Mouse (Mus musculus) liver, embryonic 14.5 days (tissue): ENCODE data around the gene Zic4. TPM values are rescaled to one million over a fixed set of nuclear protein-coding genes. Genes with fewer than 3 reads are reported as not detected.

Source experiments
- ATAC-seq: fragments of 200-750 bp; cut with Nextera tagmentation; 2 replicates; pipeline ENCODE4 v1.8.0; 2017; ENCODE audit warnings: moderate number of reproducible peaks, mild to moderate bottlenecking, moderate library complexity; ENCODE audit not compliant: insufficient read depth
- DNase-seq, 3 experiments: peaks; one replicate each; pipeline ENCODE4 v3.0.0-alpha.2; 2012 to 2013; ENCODE audit warnings: low read depth in 3 of 3, low spot score in 3 of 3
- H3K27ac ChIP-seq: fragments of 300-500 bp; sonication (generic); 2 replicates; pipeline ENCODE4 v1.5.1; 2014; ENCODE audit warnings: moderate library complexity, mild to moderate bottlenecking, control low read depth, inconsistent platforms
- H3K27me3 ChIP-seq: fragments of 300-500 bp; sonication (generic); 2 replicates; pipeline ENCODE4 v1.6.1; 2014; ENCODE audit warnings: mild to moderate bottlenecking, low read length, moderate library complexity; ENCODE audit not compliant: control insufficient read depth, insufficient read depth
- H3K36me3 ChIP-seq: fragments of 300-500 bp; sonication (generic); replicated peaks from 2 replicates; pipeline ENCODE4 v1.6.1; 2014; ENCODE audit warnings: low read depth; ENCODE audit not compliant: control insufficient read depth, insufficient read depth
- H3K4me1 ChIP-seq, 2 experiments: fragments of 200-500 bp in 1 of 2; fragments of 300-500 bp in 1 of 2; sonication (generic) in 1 of 2; replicated peaks; 2 replicates each; pipeline ENCODE4 v1.6.1; 2012 to 2014; ENCODE audit warnings: antibody characterized with exemption in 1 of 2, inconsistent platforms in 1 of 2, low read length in 1 of 2; ENCODE audit not compliant: control insufficient read depth in 2 of 2, insufficient read depth in 2 of 2
- H3K4me2 ChIP-seq: fragments of 300-500 bp; sonication (generic); 2 replicates; pipeline ENCODE4 v1.6.1; 2014; ENCODE audit warnings: low read depth, mild to moderate bottlenecking, control low read depth, moderate library complexity
- H3K4me3 ChIP-seq, 2 experiments: fragments of 200-500 bp in 1 of 2; fragments of 300-500 bp in 1 of 2; sonication (generic) in 1 of 2; 2 replicates each; pipeline ENCODE4 v1.5.1; 2012 to 2014; ENCODE audit warnings: low read depth in 2 of 2, low read length in 2 of 2, mild to moderate bottlenecking in 2 of 2, control low read depth in 1 of 2, inconsistent platforms in 1 of 2, moderate library complexity in 1 of 2; ENCODE audit not compliant: insufficient read depth in 1 of 2
- H3K9ac ChIP-seq: fragments of 300-500 bp; sonication (generic); replicated peaks from 2 replicates; pipeline ENCODE4 v1.6.1; 2014; ENCODE audit warnings: mild to moderate bottlenecking, control low read depth, moderate library complexity
- H3K9me3 ChIP-seq: fragments of 300-500 bp; sonication (generic); 2 replicates; pipeline ENCODE4 v1.6.1; 2016; ENCODE audit warnings: low read length, mixed read lengths; ENCODE audit not compliant: control insufficient read depth
- CTCF ChIP-seq: IDR thresholded peaks from 2 replicates; pipeline ENCODE4 v1.5.1; 2016; ENCODE audit warnings: antibody characterized with exemption, low read depth, control low read depth
- EP300 ChIP-seq: IDR thresholded peaks from 2 replicates; pipeline ENCODE4 v1.6.1; 2016; ENCODE audit warnings: antibody characterized with exemption, low read depth
- WGBS: fragments of 180-500 bp; shearing (Covaris S2); extraction: QIAGEN DNeasy Blood & Tissue Kit; methylation state at CpG from one replicate; pipeline ENCODE4 v1.1.7; 2014; ENCODE audit not compliant: insufficient replicate concordance; 5-methylcytosine and 5-hydroxymethylcytosine counted together
- polyA plus RNA-seq, 2 experiments: library from polyadenylated mRNA; depleted of rRNA in 1 of 2; stranded (reverse) in 1 of 2; unstranded in 1 of 2; fragments of >200 nt; fragmentation: Nextera tagmentation in 1 of 2; extraction: Ambion mirVana in 1 of 2; gene quantifications; 2 replicates each; pipeline versions ENCODE4 v1.2.1 to v1.2.3; 2012 to 2014

The Zic4 gene
- polyA plus RNA-seq (2012; rRNA removed) (0.01 and 0.11 TPM in 2 replicates), polyA plus RNA-seq (2014; fragmentation: Nextera tagmentation; extraction: Ambion mirVana) (not detected in 2 replicates)

- H3K9ac ChIP-seq, result no peak within 1 kb of the TSS
- WGBS, result 1% methylated on average over 44 of the region's 45 CpGs
- H3K4me3 ChIP-seq, result peak within 1 kb of the TSS in 1 of 2 experiments; percentile 29; a peak in 2 of 4 replicates
- H3K4me2 ChIP-seq, result peak within 1 kb of the TSS; percentile 41
- H3K27me3 ChIP-seq, result peaks cover 85% of the 10 kb centered on the region
- no peaks in the 10 kb centered on the region for H3K4me1 ChIP-seq
- TF ChIP-seq CTCF (no peak), EP300 (no peak)
- H3K9me3 ChIP-seq, result no peaks in the 10 kb centered on the region
- DNase-seq (no peak), ATAC-seq (no peak)
- no peaks in the 10 kb centered on the region for H3K36me3 ChIP-seq
- no peak within 1 kb of the TSS for H3K27ac ChIP-seq
Measured at GRCm38 (mm10) chr9:91361856-91362601, at the start of gene Zic4. Gene Zic4, plus strand, starts transcription at chr9:91362413.

DNA sequence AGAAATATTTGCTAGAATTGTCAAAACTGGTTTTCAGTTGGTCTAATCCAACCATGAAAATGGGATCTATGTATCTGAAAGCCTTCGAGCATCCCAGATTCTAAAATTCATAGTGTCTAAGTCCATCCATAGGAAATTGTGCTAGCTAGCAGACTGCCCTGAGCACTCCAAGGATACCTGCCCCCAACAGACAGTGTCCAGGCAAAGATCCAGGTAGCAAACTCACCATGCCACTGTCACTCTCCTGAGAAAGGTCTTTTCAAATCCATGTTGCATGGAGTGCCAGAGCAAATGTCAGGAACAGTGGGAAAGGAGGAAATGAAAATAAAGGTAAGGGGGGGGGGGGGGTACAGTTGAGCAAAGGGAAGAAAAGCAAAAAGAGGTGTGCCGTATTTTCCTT is 14.6 kb upstream of the Zic4 start:
- Histone ChIP-seq H3K4me3 (no peak overlapping the region), H3K4me1 (no peaks in the 10 kb centered on the region), H3K9me3 (no peaks in the 10 kb centered on the region), H3K27ac (no peak overlapping the region), H3K27me3 (peaks cover 28% of the 10 kb centered on the region), H3K4me2 (no peak overlapping the region), H3K36me3 (no peaks in the 10 kb centered on the region), H3K9ac (no peak overlapping the region)
- ATAC-seq (no peak), DNase-seq (no peak)
- WGBS, result 40% methylated on average over 2 of the region's 2 CpGs
- TF ChIP-seq EP300, result no peak
- no peak for TF ChIP-seq CTCF

- Histone ChIP-seq H3K4me2 (no peak overlapping the region), H3K27ac (no peak overlapping the region), H3K4me3 (no peak overlapping the region), H3K9me3 (no peaks in the 10 kb centered on the region), H3K36me3 (no peaks in the 10 kb centered on the region), H3K4me1 (no peaks in the 10 kb centered on the region), H3K27me3 (peaks cover 36% of the 10 kb centered on the region), H3K9ac (no peak overlapping the region)
- no peak for TF ChIP-seq EP300
- DNase-seq (no peak), ATAC-seq (no peak)
- WGBS, result 21% methylated on average over 1 of the region's 1 CpGs
Measured at GRCm38 (mm10) chr9:91348746-91349145, 13.5 kb upstream of the Zic4 start.

GRCm38 (mm10) chr9:91350211-91350791 is 11.9 kb upstream of the Zic4 start:
- H3K4me1 ChIP-seq, result no peaks in the 10 kb centered on the region
- no peak overlapping the region for H3K27ac ChIP-seq
- DNase-seq, result no peak
- WGBS, result 2% methylated on average over 16 of the region's 16 CpGs
- no peak overlapping the region for H3K4me2 ChIP-seq
- H3K27me3 ChIP-seq, result peaks cover 52% of the 10 kb centered on the region
- no peaks in the 10 kb centered on the region for H3K9me3 ChIP-seq
- H3K36me3 ChIP-seq, result no peaks in the 10 kb centered on the region
- TF ChIP-seq CTCF (no peak), EP300 (no peak)
- ATAC-seq, result no peak
- H3K4me3 ChIP-seq, result no peak overlapping the region
- no peak overlapping the region for H3K9ac ChIP-seq

DNA sequence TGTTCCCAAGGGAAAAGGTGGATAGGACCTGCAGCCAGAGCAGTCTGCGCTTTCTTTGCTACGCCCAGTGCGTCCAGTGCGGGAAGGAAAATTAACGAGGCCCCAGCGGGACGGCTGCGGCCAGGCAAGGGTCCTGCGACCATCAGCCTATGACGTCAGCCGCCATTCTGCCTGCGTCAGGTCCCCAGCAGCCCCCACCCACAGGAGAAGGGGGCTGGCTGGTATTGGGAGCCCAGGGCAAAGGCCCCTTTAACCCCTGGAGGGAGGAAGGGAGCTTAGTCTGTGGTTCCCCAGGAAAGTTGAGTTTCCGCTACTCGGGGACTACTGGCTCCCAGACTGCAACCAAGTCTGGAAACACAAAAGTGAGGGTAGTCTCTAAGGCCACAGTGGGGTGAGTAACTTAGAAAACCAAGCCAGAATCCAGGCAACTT is 11.3 kb upstream of the Zic4 start:
- Histone ChIP-seq H3K4me2 (no peak overlapping the region), H3K4me1 (no peaks in the 10 kb centered on the region), H3K27ac (no peak overlapping the region), H3K36me3 (no peaks in the 10 kb centered on the region), H3K9me3 (no peaks in the 10 kb centered on the region), H3K9ac (no peak overlapping the region), H3K4me3 (no peak overlapping the region), H3K27me3 (peaks cover 57% of the 10 kb centered on the region)
- ATAC-seq, result no peak
- no peak for TF ChIP-seq CTCF
- TF ChIP-seq EP300, result no peak
- DNase-seq, result no peak
- WGBS, result 5% methylated on average over 14 of the region's 14 CpGs
